ENCODE assay signal across 8 mouse cellular contexts in genomic region chr7:144470545-144471059, GRCm38 (mm10). TPM values are rescaled to one million over a fixed set of nuclear protein-coding genes. Genes with fewer than 3 reads are reported as not detected.
A peak's percentile ranks its signal among the peaks of the same experiment; 100 is the strongest.
DNase-seq lines count a peak whose midpoint lies in the region; ATAC-seq and TF ChIP-seq lines count a peak whose summit lies in the region.

Gene Cttn (minus strand): TSS chr7:144471009.

- peak within 1 kb of the TSS; percentile 94 for H3K4me2 ChIP-seq in hindbrain, embryonic 13.5 days
- peak within 1 kb of the TSS; percentile 87 for H3K4me2 ChIP-seq in lung, postnatal 0 days (replicated peaks; ENCODE audit: low read depth, low read length)

- no peak for TF ChIP-seq EP300 in lung, postnatal 0 days (IDR thresholded peaks at IDR 0.05)

- H3K4me3 ChIP-seq in hindbrain, embryonic 13.5 days = peak within 1 kb of the TSS; percentile 91
- peak within 1 kb of the TSS; percentile 86 for H3K4me3 ChIP-seq in lung, postnatal 0 days (ENCODE audit: low read depth, low read length)

- no peaks in the 10 kb centered on the region for H3K9me3 ChIP-seq in hindbrain, embryonic 13.5 days
- no peaks in the 10 kb centered on the region for H3K9me3 ChIP-seq in lung, postnatal 0 days (ENCODE audit: low read length)

- H3K36me3 ChIP-seq in hindbrain, embryonic 13.5 days = peaks cover 8% of the 10 kb centered on the region
- H3K36me3 ChIP-seq in lung, postnatal 0 days (ENCODE audit: insufficient read depth, low read length) = 0 out of 2 replicates have a peak, but pooled peaks cover 2% of the 10 kb centered on the region

- peaks cover 27% of the 10 kb centered on the region for H3K4me1 ChIP-seq in hindbrain, embryonic 13.5 days (replicated peaks)
- H3K4me1 ChIP-seq in lung, postnatal 0 days (ENCODE audit: insufficient read depth, low read depth, low read length) = peaks cover 14% of the 10 kb centered on the region

- TF ChIP-seq CTCF in lung, postnatal 0 days (IDR thresholded peaks at IDR 0.05) = no peak

- peak; percentile 97 for ATAC-seq in hindbrain, embryonic 13.5 days (ENCODE audit: low FRiP score)
- peak; percentile 94 for ATAC-seq in lung, postnatal 0 days

- H3K27me3 ChIP-seq in hindbrain, embryonic 13.5 days = no peaks in the 10 kb centered on the region
- H3K27me3 ChIP-seq in lung, postnatal 0 days (replicated peaks; ENCODE audit: insufficient read depth, low read length) = no peaks in the 10 kb centered on the region

- peak within 1 kb of the TSS; percentile 98 for H3K9ac ChIP-seq in hindbrain, embryonic 13.5 days
- peak within 1 kb of the TSS; percentile 92 for H3K9ac ChIP-seq in lung, postnatal 0 days (replicated peaks; ENCODE audit: low read depth)

- DNase-seq in R1 (ENCODE audit: low read depth, low spot score) = peak; percentile 90
- DNase-seq in cerebellum, postnatal 4 days (ENCODE audit: low spot score in 2 of 2) = peak; percentile 70 to 89
- DNase-seq in frontal cortex, postnatal 36 days (ENCODE audit: low spot score in 2 of 2) = peak; percentile 88
- DNase-seq in layer of hippocampus, postnatal 14 days (ENCODE audit: low spot score in 2 of 2) = peak; percentile 89 to 92
- DNase-seq in lung, postnatal 0 days (ENCODE audit: low spot score) = peak; percentile 92
- DNase-seq in retina, embryonic 14.5 days (ENCODE audit: low spot score) = peak; percentile 91
- DNase-seq in thymus, postnatal 4 days = peak; percentile 69

- WGBS in hindbrain, embryonic 13.5 days = under 1% methylated on average over 24 of the region's 30 CpGs
- 2% methylated on average over 29 of the region's 30 CpGs for WGBS in lung, postnatal 0 days

- H3K27ac ChIP-seq in hindbrain, embryonic 13.5 days = peak within 1 kb of the TSS; percentile 90
- peak within 1 kb of the TSS; percentile 95 for H3K27ac ChIP-seq in lung, postnatal 0 days (ENCODE audit: low read length)

RNA-seq across cellular contexts. Expression of gene Cttn, which starts in this region (rescaled TPM):
- polyA plus RNA-seq in hindbrain, embryonic 13.5 days (2015; fragmentation: Nextera tagmentation; extraction: Ambion mirVana) = 181 and 185 TPM in 2 replicates
- total RNA-seq in layer of hippocampus, postnatal 14 days (2021) = 100 to 1,000 TPM; 174 to 178 TPM
- polyA plus RNA-seq in lung, postnatal 0 days (2015; fragmentation: Nextera tagmentation; extraction: Ambion mirVana) = 128 and 131 TPM in 2 replicates

Comparison
In these comparisons a context has a peak if more than half of its experiments do, and no peak if none do; other contexts are left out.
1. Peak in every context shown above with its lines: DNase-seq, ATAC-seq, H3K4me3 ChIP-seq and H3K27ac ChIP-seq.